Mouse (Mus musculus) ovary, postnatal 14 days (tissue): Measurements from ENCODE around the gene Acad11.

Experiments
- DNase-seq: peaks from one replicate; pipeline ENCODE4 v3.0.0; 2022; ENCODE audit warnings: low spot score

The Acad11 gene

GRCm38 (mm10) chr9:104146683-104147082, 83.5 kb downstream of the Acad11 start:
- DNase-seq: no peak

GRCm38 (mm10) chr9:104148969-104149368, 85.8 kb downstream of the Acad11 start:
- DNase-seq: no peak

GRCm38 (mm10) chr9:104152121-104152520, 88.9 kb downstream of the Acad11 start:
- DNase-seq: no peak

GRCm38 (mm10) chr9:104155100-104155715, 92.0 kb downstream of the Acad11 start:
- DNase-seq: no peak

- no peak for DNase-seq
These were observed 93.3 kb downstream of the Acad11 start for GRCm38 (mm10) chr9:104156506-104156905.

- no peak for DNase-seq
These were observed 94.1 kb downstream of the Acad11 start for GRCm38 (mm10) chr9:104157291-104157690.

DNA sequence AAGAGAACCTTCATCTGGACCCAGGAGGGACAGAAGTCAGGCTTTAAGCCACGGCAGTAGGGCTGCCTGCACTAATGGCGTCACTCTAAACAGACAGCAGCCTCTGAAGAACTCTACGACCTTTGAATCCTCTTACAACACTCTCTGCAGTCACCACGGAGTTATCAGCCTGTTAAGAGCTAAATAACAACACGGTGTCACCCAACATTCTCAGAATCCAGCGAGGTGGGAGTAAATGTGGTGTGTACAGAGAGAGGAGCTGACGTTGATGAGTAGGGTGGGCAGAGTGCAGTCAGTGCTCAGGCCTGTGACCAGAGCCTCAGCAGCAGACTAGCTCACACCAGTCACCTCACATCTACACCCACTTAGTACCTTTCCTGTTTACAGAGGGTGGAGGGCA, 97.9 kb downstream of the Acad11 start:
- no peak for DNase-seq

GRCm38 (mm10) chr9:104164194-104164593, 101.0 kb downstream of the Acad11 start:
- DNase-seq: no peak

DNA sequence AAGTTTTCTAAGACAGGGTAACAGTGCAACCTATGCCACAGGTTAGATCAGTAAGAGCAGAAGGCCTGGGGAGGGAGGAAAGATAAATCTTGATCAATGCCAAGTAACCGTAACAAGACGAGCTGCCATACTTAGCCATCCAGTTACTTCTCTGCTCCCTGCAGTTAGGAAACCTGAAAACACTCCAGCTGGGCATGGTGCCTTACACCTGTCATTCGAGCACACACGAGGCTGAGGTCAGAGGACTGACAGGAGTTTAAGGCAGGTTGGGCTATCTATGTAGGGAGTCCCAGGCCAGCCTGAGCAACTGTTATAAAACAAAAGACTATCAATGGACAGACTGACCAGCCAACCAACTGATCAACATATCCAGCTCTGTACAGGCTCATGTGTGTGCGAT, 102.7 kb downstream of the Acad11 start:
- no peak for DNase-seq

GRCm38 (mm10) chr9:104169986-104170385, 106.8 kb downstream of the Acad11 start:
- DNase-seq: no peak

GRCm38 (mm10) chr9:104171651-104172050, 108.5 kb downstream of the Acad11 start:
- no peak for DNase-seq

DNA sequence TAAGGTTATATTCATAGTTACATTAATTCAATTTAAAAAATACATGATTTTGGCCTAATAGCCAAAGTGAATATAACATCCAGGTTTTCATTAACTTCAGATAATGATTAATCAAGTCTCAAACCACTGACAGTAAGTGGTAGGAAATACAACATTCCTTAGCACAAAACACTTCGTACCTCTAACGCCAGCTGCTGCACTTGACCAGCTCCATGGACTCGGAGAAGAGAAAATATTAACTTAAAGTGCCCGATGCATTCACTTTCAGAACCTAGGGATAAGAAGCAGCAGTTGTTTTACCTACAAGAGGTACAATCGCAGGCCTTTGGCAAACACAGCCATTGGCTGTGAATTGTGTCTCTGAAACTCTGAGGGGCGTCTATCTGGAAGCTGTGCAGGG, 109.2 kb downstream of the Acad11 start:
- no peak for DNase-seq
